Mouse (Mus musculus) c-Kit-positive CD71-positive TER-119-negative erythroid progenitor cells, embryonic 14.5 days (primary cell): ENCODE results near the gene Steap2.

Experiments
- DNase-seq: peaks from one replicate; pipeline ENCODE4 v3.0.0-alpha.2; 2013; ENCODE audit warnings: low read depth

The Steap2 gene

GRCm38 (mm10) chr5:5664371-5664926, 29.9 kb downstream of the Steap2 start:
- DNase-seq: no peak

- DNase-seq: peak; percentile 3
These were observed 30.6 kb downstream of the Steap2 start, which contains the start of gene Cfap69 for GRCm38 (mm10) chr5:5663655-5664370. Cfap69 (minus strand) TSS chr5:5664239.

GRCm38 (mm10) chr5:5663057-5663456, 31.3 kb downstream of the Steap2 start:
- no peak for DNase-seq

GRCm38 (mm10) chr5:5658680-5659079, 35.7 kb downstream of the Steap2 start:
- DNase-seq: no peak

- DNase-seq: no peak
These were observed 36.4 kb downstream of the Steap2 start for GRCm38 (mm10) chr5:5657932-5658331.

GRCm38 (mm10) chr5:5648817-5649569, 45.4 kb downstream of the Steap2 start:
- no peak for DNase-seq

- no peak for DNase-seq
These were observed 48.2 kb downstream of the Steap2 start for GRCm38 (mm10) chr5:5646173-5646572.

GRCm38 (mm10) chr5:5638496-5638895, 55.9 kb downstream of the Steap2 start:
- no peak for DNase-seq

GRCm38 (mm10) chr5:5625491-5625890, 68.9 kb downstream of the Steap2 start:
- no peak for DNase-seq

GRCm38 (mm10) chr5:5618329-5618728, 76.0 kb downstream of the Steap2 start:
- DNase-seq: no peak
